Mouse (Mus musculus): ENCODE measurements around the gene Fam83c. TPM values are rescaled to one million over a fixed set of nuclear protein-coding genes. Genes with fewer than 3 reads are reported as not detected.

Gene Fam83c
- polyA plus RNA-seq, 1 experiment from 2014 or later: 0.31 TPM

GRCm38 (mm10) chr2:155869772-155870171, 35.1 kb upstream of the Fam83c start:
- no peak overlapping the region for H3K27ac ChIP-seq (ENCODE audit: low read depth, low read length)
- no peak overlapping the region for H3K4me3 ChIP-seq (ENCODE audit: low read depth, low read length)
- H3K9me3 ChIP-seq (ENCODE audit: control insufficient read depth): no peaks in the 10 kb centered on the region
- WGBS: 38% methylated on average over 5 of the region's 5 CpGs
- H3K9ac ChIP-seq (ENCODE audit: low read depth, low read length): no peak overlapping the region
- peak; percentile 78 for ATAC-seq
- H3K27me3 ChIP-seq (replicated peaks; ENCODE audit: control insufficient read depth, insufficient read depth, low read length): no peaks in the 10 kb centered on the region
- H3K36me3 ChIP-seq (ENCODE audit: control insufficient read depth, insufficient read depth): peaks cover 31% of the 10 kb centered on the region
- no peaks in the 10 kb centered on the region for H3K4me1 ChIP-seq (replicated peaks; ENCODE audit: control insufficient read depth, insufficient read depth, low read length)
- TF ChIP-seq CTCF (IDR thresholded peaks at IDR 0.05; ENCODE audit: low read depth): no peak
- H3K4me2 ChIP-seq (replicated peaks; ENCODE audit: low read depth): no peak overlapping the region

GRCm38 (mm10) chr2:155868320-155868719, 33.7 kb upstream of the Fam83c start:
- H3K27me3 ChIP-seq (replicated peaks; ENCODE audit: control insufficient read depth, insufficient read depth, low read length): no peaks in the 10 kb centered on the region
- WGBS: 93% methylated on average over 8 of the region's 8 CpGs

GRCm38 (mm10) chr2:155863301-155863867, 28.7 kb upstream of the Fam83c start:
- H3K4me2 ChIP-seq (replicated peaks; ENCODE audit: low read depth): no peak overlapping the region
- ATAC-seq: no peak

More at GRCm38 (mm10) chr2:155868320-155868719, 33.7 kb upstream of the Fam83c start:
- Histone ChIP-seq H3K9ac (ENCODE audit: low read depth, low read length) (no peak overlapping the region), H3K4me2 (replicated peaks; ENCODE audit: low read depth) (no peak overlapping the region), H3K4me3 (ENCODE audit: low read depth, low read length) (no peak overlapping the region), H3K27ac (ENCODE audit: low read depth, low read length) (no peak overlapping the region), H3K9me3 (ENCODE audit: control insufficient read depth) (no peaks in the 10 kb centered on the region), H3K36me3 (ENCODE audit: control insufficient read depth, insufficient read depth) (peaks cover 27% of the 10 kb centered on the region; the same call in 1 of the 2 replicates), H3K4me1 (replicated peaks; ENCODE audit: control insufficient read depth, insufficient read depth, low read length) (no peaks in the 10 kb centered on the region)
- ATAC-seq: no peak
- TF ChIP-seq CTCF (IDR thresholded peaks at IDR 0.05; ENCODE audit: low read depth): no peak

GRCm38 (mm10) chr2:155862573-155863300, 28.1 kb upstream of the Fam83c start:
- Histone ChIP-seq H3K27ac (ENCODE audit: low read depth, low read length) (no peak overlapping the region), H3K36me3 (ENCODE audit: control insufficient read depth, insufficient read depth) (peaks cover 14% of the 10 kb centered on the region; the same call in 1 of the 2 replicates), H3K4me1 (replicated peaks; ENCODE audit: control insufficient read depth, insufficient read depth, low read length) (no peaks in the 10 kb centered on the region), H3K9ac (ENCODE audit: low read depth, low read length) (no peak overlapping the region), H3K27me3 (replicated peaks; ENCODE audit: control insufficient read depth, insufficient read depth, low read length) (no peaks in the 10 kb centered on the region), H3K4me2 (replicated peaks; ENCODE audit: low read depth) (no peak overlapping the region), H3K9me3 (ENCODE audit: control insufficient read depth) (no peaks in the 10 kb centered on the region), H3K4me3 (ENCODE audit: low read depth, low read length) (no peak overlapping the region)
- 60% methylated on average over 13 of the region's 13 CpGs for WGBS
- peak; percentile 52; the same call in 1 of the 2 replicates for ATAC-seq
- TF ChIP-seq CTCF (IDR thresholded peaks at IDR 0.05; ENCODE audit: low read depth): no peak

More at GRCm38 (mm10) chr2:155863301-155863867, 28.7 kb upstream of the Fam83c start:
- no peak for TF ChIP-seq CTCF (IDR thresholded peaks at IDR 0.05; ENCODE audit: low read depth)
- no peak overlapping the region for H3K9ac ChIP-seq (ENCODE audit: low read depth, low read length)
- H3K36me3 ChIP-seq (ENCODE audit: control insufficient read depth, insufficient read depth): peaks cover 18% of the 10 kb centered on the region; the same call in 1 of the 2 replicates
- WGBS: 54% methylated on average over 11 of the region's 11 CpGs
- H3K4me3 ChIP-seq (ENCODE audit: low read depth, low read length): no peak overlapping the region
- H3K9me3 ChIP-seq (ENCODE audit: control insufficient read depth): no peaks in the 10 kb centered on the region
- no peaks in the 10 kb centered on the region for H3K4me1 ChIP-seq (replicated peaks; ENCODE audit: control insufficient read depth, insufficient read depth, low read length)
- no peaks in the 10 kb centered on the region for H3K27me3 ChIP-seq (replicated peaks; ENCODE audit: control insufficient read depth, insufficient read depth, low read length)
- no peak overlapping the region for H3K27ac ChIP-seq (ENCODE audit: low read depth, low read length)

GRCm38 (mm10) chr2:155861581-155861980, 26.9 kb upstream of the Fam83c start:
- Histone ChIP-seq H3K4me1 (replicated peaks; ENCODE audit: control insufficient read depth, insufficient read depth, low read length) (no peaks in the 10 kb centered on the region), H3K27me3 (replicated peaks; ENCODE audit: control insufficient read depth, insufficient read depth, low read length) (no peaks in the 10 kb centered on the region), H3K4me2 (replicated peaks; ENCODE audit: low read depth) (no peak overlapping the region), H3K9me3 (ENCODE audit: control insufficient read depth) (no peaks in the 10 kb centered on the region), H3K27ac (ENCODE audit: low read depth, low read length) (no peak overlapping the region), H3K4me3 (ENCODE audit: low read depth, low read length) (no peak overlapping the region), H3K9ac (ENCODE audit: low read depth, low read length) (no peak overlapping the region), H3K36me3 (ENCODE audit: control insufficient read depth, insufficient read depth) (peaks cover 15% of the 10 kb centered on the region; the same call in 1 of the 2 replicates)
- ATAC-seq: no peak
- no peak for TF ChIP-seq CTCF (IDR thresholded peaks at IDR 0.05; ENCODE audit: low read depth)
- 94% methylated on average over 6 of the region's 6 CpGs for WGBS

GRCm38 (mm10) chr2:155860102-155860501, 25.4 kb upstream of the Fam83c start:
- WGBS: 60% methylated on average over 7 of the region's 7 CpGs

More at GRCm38 (mm10) chr2:155860102-155860501, 25.4 kb upstream of the Fam83c start:
- H3K9ac ChIP-seq (ENCODE audit: low read depth, low read length): no peak overlapping the region
- H3K4me2 ChIP-seq (replicated peaks; ENCODE audit: low read depth): no peak overlapping the region
- no peaks in the 10 kb centered on the region for H3K4me1 ChIP-seq (replicated peaks; ENCODE audit: control insufficient read depth, insufficient read depth, low read length)
- H3K27me3 ChIP-seq (replicated peaks; ENCODE audit: control insufficient read depth, insufficient read depth, low read length): no peaks in the 10 kb centered on the region
- no peak overlapping the region for H3K27ac ChIP-seq (ENCODE audit: low read depth, low read length)
- peaks cover 27% of the 10 kb centered on the region for H3K36me3 ChIP-seq (ENCODE audit: control insufficient read depth, insufficient read depth)
- ATAC-seq: no peak
- TF ChIP-seq CTCF (IDR thresholded peaks at IDR 0.05; ENCODE audit: low read depth): no peak
- H3K4me3 ChIP-seq (ENCODE audit: low read depth, low read length): no peak overlapping the region
- H3K9me3 ChIP-seq (ENCODE audit: control insufficient read depth): no peaks in the 10 kb centered on the region
